Mouse (Mus musculus): Measurements from ENCODE around the gene Pim3. TPM values are rescaled to one million over a fixed set of nuclear protein-coding genes. Genes with fewer than 3 reads are reported as not detected.

Gene Pim3
- polyA plus RNA-seq, 1 experiment from 2014 or later = 77.7 TPM

GRCm38 (mm10) chr15:88836571-88836970 lies 25.4 kb upstream of the Pim3 start:
- peak overlapping the region; percentile 95; the same call in 1 of the 2 replicates for H3K4me2 ChIP-seq (replicated peaks; ENCODE audit: low read depth, low read length)
- H3K4me3 ChIP-seq (ENCODE audit: low read length) = no peak overlapping the region
- H3K9ac ChIP-seq (replicated peaks; ENCODE audit: low read length) = no peak overlapping the region
- H3K4me1 ChIP-seq (ENCODE audit: insufficient read depth, low read length) = peaks cover 28% of the 10 kb centered on the region
- WGBS = 59% methylated on average over 5 of the region's 5 CpGs
- H3K9me3 ChIP-seq (ENCODE audit: low read length) = no peaks in the 10 kb centered on the region
- H3K36me3 ChIP-seq (ENCODE audit: insufficient read depth, low read length) = no peaks in the 10 kb centered on the region
- H3K27me3 ChIP-seq (ENCODE audit: insufficient read depth, low read length) = no peaks in the 10 kb centered on the region
- no peak overlapping the region for H3K27ac ChIP-seq (ENCODE audit: low read length)
- no peak for ATAC-seq (ENCODE audit: low FRiP score, low TSS enrichment)

GRCm38 (mm10) chr15:88837199-88837932 lies 24.6 kb upstream of the Pim3 start:
- Histone ChIP-seq H3K9me3 (ENCODE audit: low read length) (no peaks in the 10 kb centered on the region), H3K4me2 (replicated peaks; ENCODE audit: low read depth, low read length) (peak overlapping the region; percentile 95), H3K9ac (replicated peaks; ENCODE audit: low read length) (peak overlapping the region; percentile 63), H3K4me3 (ENCODE audit: low read length) (peak overlapping the region; percentile 51), H3K36me3 (ENCODE audit: insufficient read depth, low read length) (no peaks in the 10 kb centered on the region), H3K4me1 (ENCODE audit: insufficient read depth, low read length) (peaks cover 23% of the 10 kb centered on the region), H3K27ac (ENCODE audit: low read length) (peak overlapping the region; percentile 18; the same call in 1 of the 2 replicates), H3K27me3 (ENCODE audit: insufficient read depth, low read length) (no peaks in the 10 kb centered on the region)
- ATAC-seq (ENCODE audit: low FRiP score, low TSS enrichment) = peak; percentile 47
- under 1% methylated on average over 39 of the region's 39 CpGs for WGBS

GRCm38 (mm10) chr15:88837977-88838376 lies 24.0 kb upstream of the Pim3 start:
- Histone ChIP-seq H3K9ac (replicated peaks; ENCODE audit: low read length) (peak overlapping the region; percentile 63), H3K4me3 (ENCODE audit: low read length) (peak overlapping the region; percentile 51), H3K27ac (ENCODE audit: low read length) (0 out of 2 replicates have a peak overlapping the region, but pooled peaks have one; percentile 18), H3K27me3 (ENCODE audit: insufficient read depth, low read length) (no peaks in the 10 kb centered on the region), H3K36me3 (ENCODE audit: insufficient read depth, low read length) (no peaks in the 10 kb centered on the region), H3K4me2 (replicated peaks; ENCODE audit: low read depth, low read length) (peak overlapping the region; percentile 95), H3K9me3 (ENCODE audit: low read length) (no peaks in the 10 kb centered on the region), H3K4me1 (ENCODE audit: insufficient read depth, low read length) (peaks cover 23% of the 10 kb centered on the region)
- 1% methylated on average over 11 of the region's 11 CpGs for WGBS
- ATAC-seq (ENCODE audit: low FRiP score, low TSS enrichment) = no peak

- Histone ChIP-seq H3K9me3 (ENCODE audit: low read length) (no peaks in the 10 kb centered on the region), H3K9ac (replicated peaks; ENCODE audit: low read length) (peak overlapping the region; percentile 39), H3K4me3 (ENCODE audit: low read length) (no peak overlapping the region), H3K27ac (ENCODE audit: low read length) (peak overlapping the region; percentile 88), H3K36me3 (ENCODE audit: insufficient read depth, low read length) (no peaks in the 10 kb centered on the region), H3K27me3 (ENCODE audit: insufficient read depth, low read length) (no peaks in the 10 kb centered on the region), H3K4me1 (ENCODE audit: insufficient read depth, low read length) (peaks cover 30% of the 10 kb centered on the region), H3K4me2 (replicated peaks; ENCODE audit: low read depth, low read length) (0 out of 2 replicates have a peak overlapping the region, but pooled peaks have one; percentile 12)
- 32% methylated on average over 9 of the region's 9 CpGs for WGBS
- peak; percentile 72 for ATAC-seq (ENCODE audit: low FRiP score, low TSS enrichment)
These were observed 22.7 kb upstream of the Pim3 start for GRCm38 (mm10) chr15:88839271-88839670.

- no peak overlapping the region for H3K4me3 ChIP-seq (ENCODE audit: low read length)
- no peaks in the 10 kb centered on the region for H3K36me3 ChIP-seq (ENCODE audit: insufficient read depth, low read length)
- 59% methylated on average over 10 of the region's 10 CpGs for WGBS
- no peaks in the 10 kb centered on the region for H3K9me3 ChIP-seq (ENCODE audit: low read length)
- peak overlapping the region; percentile 88 for H3K27ac ChIP-seq (ENCODE audit: low read length)
- ATAC-seq (ENCODE audit: low FRiP score, low TSS enrichment) = no peak
- H3K4me1 ChIP-seq (ENCODE audit: insufficient read depth, low read length) = peaks cover 30% of the 10 kb centered on the region
- no peaks in the 10 kb centered on the region for H3K27me3 ChIP-seq (ENCODE audit: insufficient read depth, low read length)
- H3K4me2 ChIP-seq (replicated peaks; ENCODE audit: low read depth, low read length) = no peak overlapping the region
- peak overlapping the region; percentile 39; the same call in 1 of the 2 replicates for H3K9ac ChIP-seq (replicated peaks; ENCODE audit: low read length)
These were observed 21.9 kb upstream of the Pim3 start for GRCm38 (mm10) chr15:88840126-88840525.

GRCm38 (mm10) chr15:88841160-88841559 lies 20.8 kb upstream of the Pim3 start:
- Histone ChIP-seq H3K27ac (ENCODE audit: low read length) (no peak overlapping the region), H3K4me1 (ENCODE audit: insufficient read depth, low read length) (peaks cover 30% of the 10 kb centered on the region)
- WGBS = 94% methylated on average over 2 of the region's 2 CpGs

GRCm38 (mm10) chr15:88841580-88842299 lies 20.2 kb upstream of the Pim3 start:
- ATAC-seq (ENCODE audit: low FRiP score, low TSS enrichment) = no peak
- Histone ChIP-seq H3K27ac (ENCODE audit: low read length) (no peak overlapping the region), H3K36me3 (ENCODE audit: insufficient read depth, low read length) (no peaks in the 10 kb centered on the region), H3K4me3 (ENCODE audit: low read length) (no peak overlapping the region), H3K4me2 (replicated peaks; ENCODE audit: low read depth, low read length) (no peak overlapping the region), H3K27me3 (ENCODE audit: insufficient read depth, low read length) (no peaks in the 10 kb centered on the region), H3K4me1 (ENCODE audit: insufficient read depth, low read length) (peaks cover 30% of the 10 kb centered on the region), H3K9me3 (ENCODE audit: low read length) (no peaks in the 10 kb centered on the region), H3K9ac (replicated peaks; ENCODE audit: low read length) (no peak overlapping the region)
- 77% methylated on average over 3 of the region's 3 CpGs for WGBS

More at GRCm38 (mm10) chr15:88841160-88841559, 20.8 kb upstream of the Pim3 start:
- no peaks in the 10 kb centered on the region for H3K27me3 ChIP-seq (ENCODE audit: insufficient read depth, low read length)
- H3K4me2 ChIP-seq (replicated peaks; ENCODE audit: low read depth, low read length) = no peak overlapping the region
- ATAC-seq (ENCODE audit: low FRiP score, low TSS enrichment) = no peak
- H3K36me3 ChIP-seq (ENCODE audit: insufficient read depth, low read length) = no peaks in the 10 kb centered on the region
- H3K4me3 ChIP-seq (ENCODE audit: low read length) = no peak overlapping the region
- no peak overlapping the region for H3K9ac ChIP-seq (replicated peaks; ENCODE audit: low read length)
- no peaks in the 10 kb centered on the region for H3K9me3 ChIP-seq (ENCODE audit: low read length)

- WGBS = 75% methylated on average over 3 of the region's 3 CpGs
- Histone ChIP-seq H3K27me3 (ENCODE audit: insufficient read depth, low read length) (no peaks in the 10 kb centered on the region), H3K9ac (replicated peaks; ENCODE audit: low read length) (no peak overlapping the region), H3K9me3 (ENCODE audit: low read length) (no peaks in the 10 kb centered on the region), H3K4me3 (ENCODE audit: low read length) (no peak overlapping the region), H3K36me3 (ENCODE audit: insufficient read depth, low read length) (no peaks in the 10 kb centered on the region), H3K27ac (ENCODE audit: low read length) (no peak overlapping the region), H3K4me1 (ENCODE audit: insufficient read depth, low read length) (peaks cover 27% of the 10 kb centered on the region), H3K4me2 (replicated peaks; ENCODE audit: low read depth, low read length) (no peak overlapping the region)
- ATAC-seq (ENCODE audit: low FRiP score, low TSS enrichment) = no peak
These were observed 19.7 kb upstream of the Pim3 start for GRCm38 (mm10) chr15:88842300-88842673.

GRCm38 (mm10) chr15:88843486-88844097 lies 18.4 kb upstream of the Pim3 start:
- peak; percentile 14; the same call in 1 of the 2 replicates for ATAC-seq (ENCODE audit: low FRiP score, low TSS enrichment)
- Histone ChIP-seq H3K4me2 (replicated peaks; ENCODE audit: low read depth, low read length) (no peak overlapping the region), H3K27ac (ENCODE audit: low read length) (no peak overlapping the region), H3K36me3 (ENCODE audit: insufficient read depth, low read length) (no peaks in the 10 kb centered on the region), H3K4me3 (ENCODE audit: low read length) (no peak overlapping the region), H3K9ac (replicated peaks; ENCODE audit: low read length) (0 out of 2 replicates have a peak overlapping the region, but pooled peaks have one; percentile 16), H3K9me3 (ENCODE audit: low read length) (no peaks in the 10 kb centered on the region), H3K4me1 (ENCODE audit: insufficient read depth, low read length) (peaks cover 21% of the 10 kb centered on the region), H3K27me3 (ENCODE audit: insufficient read depth, low read length) (no peaks in the 10 kb centered on the region)
- WGBS = 32% methylated on average over 8 of the region's 8 CpGs

Measured in kidney, embryonic 16.5 days (tissue).